Mouse (Mus musculus) neural tube, embryonic 15.5 days (tissue): ENCODE data around the gene D5Ertd579e. TPM values are rescaled to one million over a fixed set of nuclear protein-coding genes. Genes with fewer than 3 reads are reported as not detected.

ENCODE experiments used
- polyA plus RNA-seq: library from polyadenylated mRNA; unstranded; fragments of >200 nt; fragmentation: Nextera tagmentation; extraction: Ambion mirVana; gene quantifications from 2 replicates; pipeline ENCODE4 v1.2.1, GENCODE M21; 2015

D5Ertd579e gene
- polyA plus RNA-seq, 1 experiment from 2014 or later: 29.1 TPM

Other genes starting within 250 kb of the D5Ertd579e start
- 42.8 and 47.1 TPM in 2 replicates for gene Grpel1, start 231.0 kb downstream of the D5Ertd579e start, polyA plus RNA-seq
- gene Tada2b, start 211.7 kb downstream of the D5Ertd579e start, polyA plus RNA-seq: 2.8 and 2.9 TPM in 2 replicates
- 2.1 and 3.0 TPM in 2 replicates for gene Ccdc96, start 211.4 kb downstream of the D5Ertd579e start, polyA plus RNA-seq
- 55.6 and 58.9 TPM in 2 replicates for gene Tbc1d14, start 102.7 kb downstream of the D5Ertd579e start, polyA plus RNA-seq
- 26.3 and 30.0 TPM in 2 replicates for gene Bloc1s4, start 52.6 kb upstream of the D5Ertd579e start, polyA plus RNA-seq
- 315 and 350 TPM in 2 replicates for gene Mrfap1, start 100.7 kb upstream of the D5Ertd579e start, polyA plus RNA-seq
- 13.2 and 14.4 TPM in 2 replicates for gene Man2b2, start 134.6 kb upstream of the D5Ertd579e start, polyA plus RNA-seq
- 56.3 and 72.9 TPM in 2 replicates for gene Ppp2r2c, start 172.5 kb upstream of the D5Ertd579e start, polyA plus RNA-seq